Mouse (Mus musculus): ENCODE data around the gene Ppfia2. TPM values are rescaled to one million over a fixed set of nuclear protein-coding genes. Genes with fewer than 3 reads are reported as not detected.

The Ppfia2 gene
- polyA plus RNA-seq, 1 experiment from 2014 or later, result 24.2 TPM

DNA sequence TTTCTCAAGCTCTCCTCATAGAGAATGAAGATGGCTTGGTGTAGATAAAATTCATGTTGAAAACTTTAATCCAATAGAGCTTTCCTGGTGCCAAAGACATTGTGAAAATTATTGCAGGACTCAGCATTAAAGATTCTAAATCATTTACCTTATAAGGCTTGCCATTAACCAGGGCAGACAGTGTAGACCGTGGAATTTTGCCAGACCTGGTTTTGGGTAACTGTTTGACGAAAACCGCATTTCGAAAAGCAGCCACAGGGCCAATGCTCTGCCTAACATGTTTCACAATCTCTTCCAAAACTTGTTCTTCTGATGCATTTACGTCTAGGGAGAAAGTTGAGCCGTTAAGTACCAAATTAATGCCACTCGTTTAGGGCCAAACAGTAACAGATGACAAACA lies 466.9 kb downstream of the Ppfia2 start:
- ATAC-seq (ENCODE audit: low FRiP score), result no peak
- no peaks in the 10 kb centered on the region for H3K9me3 ChIP-seq

DNA sequence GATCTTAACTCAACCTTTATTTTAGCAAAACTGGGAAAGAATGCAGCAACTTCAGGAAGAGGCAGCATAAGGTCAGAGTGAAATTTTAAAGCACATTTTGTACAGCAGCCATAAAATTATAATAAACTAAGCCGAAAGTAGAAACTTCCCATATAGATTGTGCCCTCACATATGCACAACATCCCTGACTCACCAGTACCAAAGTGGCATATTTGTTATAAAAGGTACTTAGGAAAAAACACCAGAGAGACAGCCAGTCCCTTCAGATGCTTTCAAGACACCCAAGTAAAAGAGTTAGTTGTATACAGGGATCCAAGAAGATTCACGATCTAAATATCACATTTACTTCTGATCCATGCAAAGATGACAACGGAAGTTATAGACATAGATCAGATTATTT lies 468.7 kb downstream of the Ppfia2 start:
- 93% methylated on average over 3 of the region's 3 CpGs for WGBS
- Histone ChIP-seq H3K4me1 (replicated peaks) (no peaks in the 10 kb centered on the region), H3K9ac (no peak overlapping the region), H3K4me2 (no peak overlapping the region), H3K9me3 (no peaks in the 10 kb centered on the region), H3K27me3 (no peaks in the 10 kb centered on the region), H3K4me3 (no peak overlapping the region), H3K36me3 (no peaks in the 10 kb centered on the region), H3K27ac (no peak overlapping the region)
- ATAC-seq (ENCODE audit: low FRiP score), result no peak

More for the DNA sequence above, 466.9 kb downstream of the Ppfia2 start:
- Histone ChIP-seq H3K4me1 (replicated peaks) (peaks cover 3% of the 10 kb centered on the region; the same call in 1 of the 2 replicates), H3K9ac (no peak overlapping the region), H3K4me3 (no peak overlapping the region), H3K4me2 (no peak overlapping the region), H3K27ac (no peak overlapping the region), H3K36me3 (no peaks in the 10 kb centered on the region), H3K27me3 (no peaks in the 10 kb centered on the region)
- 95% methylated on average over 7 of the region's 7 CpGs for WGBS

DNA sequence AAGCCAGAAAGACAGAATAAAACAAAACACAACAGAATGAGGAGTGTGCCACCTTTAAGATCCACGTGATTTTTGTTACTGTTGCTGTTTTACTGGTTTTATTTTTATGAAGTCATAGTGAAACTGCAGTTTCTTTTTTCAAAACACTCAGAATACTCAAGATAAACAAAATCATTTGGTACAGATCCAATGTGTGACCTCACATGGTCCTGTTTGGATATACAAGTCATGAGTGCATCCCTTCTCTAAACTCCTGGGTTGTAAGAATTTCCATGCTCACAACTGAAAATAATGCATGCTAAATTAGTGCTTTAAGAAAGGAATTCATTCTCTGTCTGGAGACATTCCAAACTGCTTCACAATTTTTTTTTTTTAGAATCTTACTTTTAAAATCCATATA lies 469.3 kb downstream of the Ppfia2 start:
- ATAC-seq (ENCODE audit: low FRiP score), result no peak
- no peaks in the 10 kb centered on the region for H3K9me3 ChIP-seq
- no peak overlapping the region for H3K4me2 ChIP-seq
- H3K27me3 ChIP-seq, result no peaks in the 10 kb centered on the region
- H3K4me3 ChIP-seq, result no peak overlapping the region
- no peaks in the 10 kb centered on the region for H3K4me1 ChIP-seq (replicated peaks)
- H3K27ac ChIP-seq, result no peak overlapping the region
- H3K36me3 ChIP-seq, result no peaks in the 10 kb centered on the region
- no peak overlapping the region for H3K9ac ChIP-seq
- WGBS, result 88% methylated on average over 1 of the region's 1 CpGs

DNA sequence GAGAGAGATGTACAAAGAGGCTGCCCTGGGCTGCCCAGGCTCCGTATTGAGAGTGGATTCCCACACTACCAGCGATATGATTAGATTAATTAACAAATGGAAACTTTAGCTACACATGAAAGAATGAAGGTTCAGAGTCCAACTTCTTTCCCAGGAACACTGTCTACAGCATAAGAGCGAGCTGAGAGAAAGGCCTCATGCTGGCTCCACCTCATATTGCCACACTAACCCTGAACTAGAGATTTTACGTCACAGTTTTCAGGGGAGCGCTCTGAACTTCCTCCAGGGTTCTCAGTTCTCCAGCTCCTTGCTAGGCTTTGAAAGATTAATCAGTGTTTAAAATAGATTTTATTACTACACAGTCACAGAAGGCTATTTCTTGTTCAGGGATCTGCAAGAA lies 471.2 kb downstream of the Ppfia2 start:
- no peak overlapping the region for H3K4me3 ChIP-seq
- no peak for ATAC-seq (ENCODE audit: low FRiP score)
- H3K27ac ChIP-seq, result no peak overlapping the region
- H3K9me3 ChIP-seq, result no peaks in the 10 kb centered on the region
- H3K9ac ChIP-seq, result no peak overlapping the region
- no peaks in the 10 kb centered on the region for H3K4me1 ChIP-seq (replicated peaks)
- H3K36me3 ChIP-seq, result no peaks in the 10 kb centered on the region
- H3K4me2 ChIP-seq, result no peak overlapping the region
- no peaks in the 10 kb centered on the region for H3K27me3 ChIP-seq
- WGBS, result 76% methylated on average over 5 of the region's 5 CpGs

DNA sequence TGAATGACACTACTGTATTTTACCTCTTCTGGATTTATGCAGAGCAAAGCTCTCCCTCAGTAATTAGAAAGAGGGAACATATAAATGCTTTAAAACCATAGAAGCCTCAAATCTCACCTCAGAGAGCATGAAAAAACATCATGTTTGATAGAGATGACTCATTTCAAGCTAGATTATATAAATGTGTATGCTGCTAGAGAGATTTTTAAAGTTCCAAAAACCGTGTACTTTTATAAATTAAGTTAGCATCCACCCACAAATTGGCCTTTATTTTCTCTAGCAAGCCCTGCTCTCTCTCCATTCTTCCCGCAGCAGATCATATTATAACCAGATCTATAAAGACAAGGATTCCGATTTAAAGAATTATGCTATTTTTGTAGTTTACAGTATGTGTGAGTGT lies 488.9 kb downstream of the Ppfia2 start:
- Histone ChIP-seq H3K27me3 (no peaks in the 10 kb centered on the region), H3K9me3 (no peaks in the 10 kb centered on the region), H3K36me3 (no peaks in the 10 kb centered on the region), H3K4me3 (no peak overlapping the region), H3K9ac (no peak overlapping the region), H3K27ac (no peak overlapping the region), H3K4me2 (no peak overlapping the region), H3K4me1 (replicated peaks) (peaks cover 5% of the 10 kb centered on the region; the same call in 1 of the 2 replicates)
- 87% methylated on average over 3 of the region's 3 CpGs for WGBS
- no peak for ATAC-seq (ENCODE audit: low FRiP score)

DNA sequence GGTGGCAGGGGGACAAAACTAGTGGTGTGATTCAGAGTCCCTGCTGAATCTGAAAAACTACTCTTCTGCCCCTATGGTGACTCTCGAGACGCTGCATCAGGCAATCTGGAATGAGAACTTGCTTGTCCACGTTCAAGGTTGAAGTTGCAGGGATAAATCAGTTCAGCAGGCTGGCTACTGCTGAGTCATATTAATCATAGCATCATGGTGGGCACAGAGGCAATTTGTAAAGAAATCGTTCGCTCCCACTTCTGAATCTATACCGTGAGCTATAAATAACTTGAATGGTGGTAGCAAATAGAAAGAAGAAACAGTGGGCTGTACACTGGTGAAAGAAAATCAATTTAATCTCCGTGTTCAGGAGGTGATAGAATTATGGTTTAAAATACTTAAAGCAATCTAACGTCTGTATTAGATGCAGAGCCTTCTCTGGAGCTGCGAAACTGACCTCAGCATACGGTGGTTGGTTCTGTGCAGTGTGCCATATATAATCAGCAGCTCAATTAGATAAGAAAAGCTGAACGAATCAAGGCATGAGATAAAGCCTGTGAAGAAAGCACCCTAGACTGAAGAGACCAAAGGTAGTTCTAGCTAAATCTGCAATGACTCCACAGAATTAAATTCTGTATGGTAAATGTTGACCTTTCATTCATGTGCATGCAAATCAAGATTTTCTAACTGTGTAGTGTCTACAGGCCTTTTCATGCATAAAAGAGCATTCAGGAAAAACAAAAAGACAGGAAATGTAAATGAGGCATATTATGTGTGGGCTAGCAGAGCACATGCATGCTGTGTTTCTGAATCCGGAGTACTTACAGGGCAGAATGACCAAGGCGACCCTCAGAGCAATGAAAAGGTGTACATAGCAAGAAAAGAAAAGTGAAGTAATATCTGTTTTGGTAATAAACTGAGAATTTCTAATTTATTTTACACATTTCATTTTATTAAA lies 505.3 kb downstream of the Ppfia2 start:
- Histone ChIP-seq H3K27ac (peak overlapping the region; percentile 40), H3K4me3 (no peak overlapping the region), H3K4me1 (replicated peaks) (peaks cover 12% of the 10 kb centered on the region), H3K4me2 (no peak overlapping the region), H3K36me3 (no peaks in the 10 kb centered on the region), H3K27me3 (no peaks in the 10 kb centered on the region), H3K9me3 (no peaks in the 10 kb centered on the region), H3K9ac (no peak overlapping the region)
- WGBS, result 32% methylated on average over 13 of the region's 13 CpGs
- ATAC-seq (ENCODE audit: low FRiP score), result peak; percentile 72; the same call in 1 of the 2 replicates

All from hindbrain, embryonic 13.5 days (tissue).